Mouse (Mus musculus): ENCODE results near the gene Agbl4.

GRCm38 (mm10) chr4:111085330-111085729 lies 687.9 kb downstream of the Agbl4 start:
- TF ChIP-seq TAL1 (IDR thresholded peaks at IDR 0.05; ENCODE audit: low read length) (no peak), GATA1 (IDR thresholded peaks at IDR 0.05; ENCODE audit: low read length) (no peak)

Measured in erythroblast, embryonic 14.5 days (primary cell).